Mouse (Mus musculus) midbrain, embryonic 14.5 days (tissue): Measurements from ENCODE around the gene Poln. TPM values are rescaled to one million over a fixed set of nuclear protein-coding genes. Genes with fewer than 3 reads are reported as not detected.

Experiments
- ATAC-seq: fragments of 200-750 bp; cut with Nextera tagmentation; 2 replicates; pipeline ENCODE4 v1.8.0; 2017; ENCODE audit warnings: moderate number of reproducible peaks, moderate library complexity; ENCODE audit not compliant: low FRiP score, low TSS enrichment
- DNase-seq: peaks from one replicate; pipeline ENCODE4 v3.0.0-alpha.2; 2015
- H3K27ac ChIP-seq: fragments of 300-500 bp; sonication (generic); replicated peaks from 2 replicates; pipeline ENCODE4 v1.5.1; 2014; ENCODE audit warnings: mild to moderate bottlenecking, low read depth, low read length, moderate library complexity
- H3K27me3 ChIP-seq: fragments of 300-500 bp; sonication (generic); 2 replicates; pipeline ENCODE4 v1.6.1; 2014; ENCODE audit warnings: low read length, control low read depth, mixed read lengths; ENCODE audit not compliant: control insufficient read depth, insufficient read depth
- H3K36me3 ChIP-seq: fragments of 300-500 bp; sonication (generic); 2 replicates; pipeline ENCODE4 v1.6.1; 2014; ENCODE audit warnings: low read length, control low read depth; ENCODE audit not compliant: control insufficient read depth, insufficient read depth
- H3K4me1 ChIP-seq: fragments of 300-500 bp; sonication (generic); 2 replicates; pipeline ENCODE4 v1.6.1; 2014; ENCODE audit warnings: mild to moderate bottlenecking, antibody characterized with exemption, low read length, control low read depth; ENCODE audit not compliant: control insufficient read depth, insufficient read depth
- H3K4me2 ChIP-seq: fragments of 300-500 bp; sonication (generic); 2 replicates; pipeline ENCODE4 v1.6.1; 2014; ENCODE audit warnings: mild to moderate bottlenecking, low read length, moderate library complexity
- H3K4me3 ChIP-seq: fragments of 300-500 bp; sonication (generic); replicated peaks from 2 replicates; pipeline ENCODE4 v1.5.1; 2014; ENCODE audit warnings: low read depth, low read length
- H3K9ac ChIP-seq: fragments of 300-500 bp; sonication (generic); replicated peaks from 2 replicates; pipeline ENCODE4 v1.6.1; 2014; ENCODE audit warnings: mild to moderate bottlenecking, low read length, moderate library complexity
- H3K9me3 ChIP-seq: fragments of 300-500 bp; sonication (generic); 2 replicates; pipeline ENCODE4 v1.6.1; 2016; ENCODE audit warnings: low read length, control low read depth, mixed read lengths; ENCODE audit not compliant: control insufficient read depth
- WGBS: fragments of 180-500 bp; shearing (Covaris S2); extraction: QIAGEN DNeasy Blood & Tissue Kit; methylation state at CpG from one replicate; pipeline ENCODE4 v1.1.7; 2014; 5-methylcytosine and 5-hydroxymethylcytosine counted together
- polyA plus RNA-seq: library from polyadenylated mRNA; unstranded; fragments of >200 nt; fragmentation: Nextera tagmentation; extraction: Ambion mirVana; gene quantifications from 2 replicates; pipeline ENCODE4 v1.2.1, GENCODE M21; 2014

Gene Poln
- 0.27 and 0.58 TPM in 2 replicates for polyA plus RNA-seq

GRCm38 (mm10) chr5:34168950-34169891 is at the start of gene Poln, which contains the start of gene Haus3:
TSS of gene Poln (minus strand) at chr5:34169448.
TSS of gene Haus3 (minus strand) at chr5:34169527.
- H3K4me1 ChIP-seq = peaks cover 11% of the 10 kb centered on the region; the same call in 1 of the 2 replicates
- DNase-seq = peak; percentile 99
- peak within 1 kb of the TSS; percentile 80 for H3K9ac ChIP-seq
- peak within 1 kb of the TSS; percentile 69 for H3K4me3 ChIP-seq
- under 1% methylated on average over 57 of the region's 57 CpGs for WGBS
- H3K27ac ChIP-seq = peak within 1 kb of the TSS; percentile 91
- no peaks in the 10 kb centered on the region for H3K27me3 ChIP-seq
- H3K4me2 ChIP-seq = peak within 1 kb of the TSS; percentile 70
- ATAC-seq = peak; percentile 100
- H3K36me3 ChIP-seq = peaks cover 19% of the 10 kb centered on the region
- H3K9me3 ChIP-seq = no peaks in the 10 kb centered on the region

- Histone ChIP-seq H3K27me3 (no peaks in the 10 kb centered on the region), H3K4me3 (no peak overlapping the region), H3K9ac (no peak overlapping the region), H3K4me2 (no peak overlapping the region), H3K4me1 (no peaks in the 10 kb centered on the region), H3K9me3 (no peaks in the 10 kb centered on the region), H3K27ac (no peak overlapping the region), H3K36me3 (0 out of 2 replicates have a peak, but pooled peaks cover under 1% of the 10 kb centered on the region)
- DNase-seq = no peak
- ATAC-seq = no peak
- 87% methylated on average over 5 of the region's 5 CpGs for WGBS
These were observed 49.4 kb upstream of the Poln start for GRCm38 (mm10) chr5:34218672-34219071.

- Histone ChIP-seq H3K4me2 (no peak overlapping the region), H3K4me3 (no peak overlapping the region), H3K9ac (no peak overlapping the region), H3K36me3 (0 out of 2 replicates have a peak, but pooled peaks cover 4% of the 10 kb centered on the region), H3K27ac (no peak overlapping the region), H3K27me3 (no peaks in the 10 kb centered on the region), H3K4me1 (no peaks in the 10 kb centered on the region), H3K9me3 (no peaks in the 10 kb centered on the region)
- no peak for DNase-seq
- 68% methylated on average over 9 of the region's 9 CpGs for WGBS
- no peak for ATAC-seq
These were observed 48.5 kb upstream of the Poln start for GRCm38 (mm10) chr5:34217756-34218155.

GRCm38 (mm10) chr5:34216025-34216424 is 46.8 kb upstream of the Poln start:
- Histone ChIP-seq H3K27me3 (no peaks in the 10 kb centered on the region), H3K4me2 (no peak overlapping the region), H3K36me3 (0 out of 2 replicates have a peak, but pooled peaks cover 4% of the 10 kb centered on the region), H3K4me3 (no peak overlapping the region), H3K4me1 (no peaks in the 10 kb centered on the region), H3K27ac (no peak overlapping the region), H3K9ac (no peak overlapping the region), H3K9me3 (no peaks in the 10 kb centered on the region)
- DNase-seq (no peak), ATAC-seq (no peak)
- 81% methylated on average over 7 of the region's 7 CpGs for WGBS

- no peak overlapping the region for H3K9ac ChIP-seq
- H3K27me3 ChIP-seq = no peaks in the 10 kb centered on the region
- no peaks in the 10 kb centered on the region for H3K4me1 ChIP-seq
- H3K36me3 ChIP-seq = 0 out of 2 replicates have a peak, but pooled peaks cover 4% of the 10 kb centered on the region
- no peak overlapping the region for H3K27ac ChIP-seq
- no peak for ATAC-seq
- H3K9me3 ChIP-seq = no peaks in the 10 kb centered on the region
- H3K4me2 ChIP-seq = no peak overlapping the region
- DNase-seq = no peak
- WGBS = 84% methylated on average over 8 of the region's 8 CpGs
- H3K4me3 ChIP-seq = no peak overlapping the region
These were observed 44.4 kb upstream of the Poln start for GRCm38 (mm10) chr5:34213659-34214058.

GRCm38 (mm10) chr5:34210279-34210678 is 41.0 kb upstream of the Poln start:
- DNase-seq (peak; percentile 88), ATAC-seq (peak; percentile 40; the same call in 1 of the 2 replicates)
- Histone ChIP-seq H3K27ac (no peak overlapping the region), H3K4me3 (no peak overlapping the region), H3K9me3 (no peaks in the 10 kb centered on the region), H3K4me1 (no peaks in the 10 kb centered on the region), H3K27me3 (no peaks in the 10 kb centered on the region), H3K9ac (no peak overlapping the region), H3K36me3 (0 out of 2 replicates have a peak, but pooled peaks cover 4% of the 10 kb centered on the region), H3K4me2 (no peak overlapping the region)
- 0% methylated on average over 1 of the region's 1 CpGs for WGBS

GRCm38 (mm10) chr5:34207503-34207902 is 38.3 kb upstream of the Poln start:
- no peak overlapping the region for H3K9ac ChIP-seq
- no peak for ATAC-seq

GRCm38 (mm10) chr5:34205788-34206187 is 36.5 kb upstream of the Poln start:
- Histone ChIP-seq H3K27me3 (no peaks in the 10 kb centered on the region), H3K4me2 (no peak overlapping the region), H3K9ac (no peak overlapping the region), H3K4me3 (no peak overlapping the region), H3K4me1 (no peaks in the 10 kb centered on the region), H3K9me3 (no peaks in the 10 kb centered on the region), H3K27ac (no peak overlapping the region), H3K36me3 (no peaks in the 10 kb centered on the region)
- ATAC-seq (no peak), DNase-seq (no peak)
- WGBS = 93% methylated on average over 2 of the region's 2 CpGs

More at GRCm38 (mm10) chr5:34207503-34207902, 38.3 kb upstream of the Poln start:
- Histone ChIP-seq H3K9me3 (no peaks in the 10 kb centered on the region), H3K4me3 (no peak overlapping the region), H3K36me3 (no peaks in the 10 kb centered on the region), H3K27ac (no peak overlapping the region), H3K4me1 (no peaks in the 10 kb centered on the region), H3K4me2 (no peak overlapping the region), H3K27me3 (no peaks in the 10 kb centered on the region)
- 73% methylated on average over 3 of the region's 3 CpGs for WGBS
- no peak for DNase-seq
